8 mouse cellular contexts compared by ENCODE assay signal in genomic region chr2:10081453-10082080, GRCm38 (mm10). TPM values are rescaled to one million over a fixed set of nuclear protein-coding genes. Genes with fewer than 3 reads are reported as not detected.
DNase-seq lines count a peak whose midpoint lies in the region; ATAC-seq lines count a peak whose summit lies in the region.

No protein-coding gene starts in this region.

- peak overlapping the region; percentile 73 for H3K4me2 ChIP-seq in lung, embryonic 15.5 days
- peak overlapping the region; percentile 79 for H3K4me2 ChIP-seq in forebrain, embryonic 13.5 days
- H3K4me2 ChIP-seq in limb, embryonic 15.5 days, result peak overlapping the region; percentile 59
- H3K4me2 ChIP-seq in stomach, embryonic 15.5 days, result peak overlapping the region; percentile 75

- WGBS in lung, embryonic 15.5 days, result 71% methylated on average over 5 of the region's 5 CpGs
- WGBS in forebrain, embryonic 13.5 days, result 88% methylated on average over 5 of the region's 5 CpGs
- 86% methylated on average over 5 of the region's 5 CpGs for WGBS in limb, embryonic 15.5 days
- whole genome bisulfite sequencing in stomach, embryonic 15.5 days, result 77% methylated on average over 5 of the region's 5 CpGs

- peak overlapping the region; percentile 82 for H3K4me3 ChIP-seq in lung, embryonic 15.5 days
- H3K4me3 ChIP-seq in forebrain, embryonic 13.5 days, result peak overlapping the region; percentile 89
- peak overlapping the region; percentile 96 for H3K4me3 ChIP-seq in limb, embryonic 15.5 days
- peak overlapping the region; percentile 98 for H3K4me3 ChIP-seq in stomach, embryonic 15.5 days (replicated peaks)

- no peaks in the 10 kb centered on the region for H3K9me3 ChIP-seq in lung, embryonic 15.5 days
- no peaks in the 10 kb centered on the region for H3K9me3 ChIP-seq in forebrain, embryonic 13.5 days (replicated peaks)
- no peaks in the 10 kb centered on the region for H3K9me3 ChIP-seq in limb, embryonic 15.5 days
- no peaks in the 10 kb centered on the region for H3K9me3 ChIP-seq in stomach, embryonic 15.5 days

- H3K27me3 ChIP-seq in lung, embryonic 15.5 days, result no peaks in the 10 kb centered on the region
- H3K27me3 ChIP-seq in forebrain, embryonic 13.5 days, result no peaks in the 10 kb centered on the region
- H3K27me3 ChIP-seq in limb, embryonic 15.5 days, result no peaks in the 10 kb centered on the region
- no peaks in the 10 kb centered on the region for H3K27me3 ChIP-seq in stomach, embryonic 15.5 days (replicated peaks)

- H3K36me3 ChIP-seq in lung, embryonic 15.5 days, result peaks cover 4% of the 10 kb centered on the region; the same call in 1 of the 2 replicates
- peaks cover 21% of the 10 kb centered on the region; the same call in 1 of the 2 replicates for H3K36me3 ChIP-seq in forebrain, embryonic 13.5 days (ENCODE audit: poor library complexity, severe bottlenecking)
- H3K36me3 ChIP-seq in limb, embryonic 15.5 days, result peaks cover 5% of the 10 kb centered on the region
- no peaks in the 10 kb centered on the region; the same call in 1 of the 2 replicates for H3K36me3 ChIP-seq in stomach, embryonic 15.5 days

- peaks cover 28% of the 10 kb centered on the region for H3K4me1 ChIP-seq in lung, embryonic 15.5 days
- H3K4me1 ChIP-seq in forebrain, embryonic 13.5 days, result peaks cover 36% of the 10 kb centered on the region
- peaks cover 28% of the 10 kb centered on the region for H3K4me1 ChIP-seq in limb, embryonic 15.5 days
- H3K4me1 ChIP-seq in stomach, embryonic 15.5 days, result peaks cover 22% of the 10 kb centered on the region

- DNase-seq in lung, postnatal 36 days, result no peak
- DNase-seq in layer of hippocampus, adult 18-20 months (ENCODE audit: low spot score in 2 of 2), result no peak
- DNase-seq in testis, postnatal 14 days (ENCODE audit: low spot score), result no peak
- DNase-seq in cerebellum, postnatal 36 days, result no peak

- H3K9ac ChIP-seq in lung, embryonic 15.5 days, result peak overlapping the region; percentile 78; the same call in 1 of the 2 replicates
- H3K9ac ChIP-seq in forebrain, embryonic 13.5 days, result peak overlapping the region; percentile 95
- H3K9ac ChIP-seq in limb, embryonic 15.5 days, result no peak overlapping the region
- H3K9ac ChIP-seq in stomach, embryonic 15.5 days, result no peak overlapping the region

- no peak overlapping the region for H3K27ac ChIP-seq in lung, embryonic 15.5 days
- H3K27ac ChIP-seq in forebrain, embryonic 13.5 days, result no peak overlapping the region
- no peak overlapping the region for H3K27ac ChIP-seq in limb, embryonic 15.5 days
- no peak overlapping the region for H3K27ac ChIP-seq in stomach, embryonic 15.5 days

- ATAC-seq in lung, embryonic 15.5 days (ENCODE audit: borderline replicate concordance, extremely low read depth, low FRiP score, low TSS enrichment), result no peak
- ATAC-seq in forebrain, embryonic 13.5 days, result no peak
- no peak for ATAC-seq in limb, embryonic 15.5 days (ENCODE audit: insufficient number of reproducible peaks, low FRiP score, low TSS enrichment, low read depth)
- ATAC-seq in stomach, embryonic 15.5 days (ENCODE audit: insufficient read depth, low FRiP score, low read depth), result no peak

RNA-seq across cellular contexts. Expression of gene Kin, which starts 1.2 kb away (rescaled TPM):
- polyA plus RNA-seq in lung, embryonic 15.5 days (2015; fragmentation: Nextera tagmentation; extraction: Ambion mirVana), result 29.6 and 29.9 TPM in 2 replicates
- polyA plus RNA-seq in forebrain, embryonic 13.5 days (2015; fragmentation: Nextera tagmentation; extraction: Ambion mirVana), result 41.1 and 46.7 TPM in 2 replicates
- 27.5 and 28.8 TPM in 2 replicates for polyA plus RNA-seq in limb, embryonic 15.5 days (2015; fragmentation: Nextera tagmentation; extraction: Ambion mirVana)
- 29.4 and 31.1 TPM in 2 replicates for polyA plus RNA-seq in stomach, embryonic 15.5 days (2015; fragmentation: Nextera tagmentation; extraction: Ambion mirVana)
- total RNA-seq in layer of hippocampus, adult 18-20 months (2021), result 10 to 100 TPM; 10.3 to 10.4 TPM

RNA-seq across cellular contexts. Expression of gene Atp5c1, which starts 1.3 kb away (rescaled TPM):
- 553 and 555 TPM in 2 replicates for polyA plus RNA-seq in lung, embryonic 15.5 days (2015; fragmentation: Nextera tagmentation; extraction: Ambion mirVana)
- polyA plus RNA-seq in forebrain, embryonic 13.5 days (2015; fragmentation: Nextera tagmentation; extraction: Ambion mirVana), result 536 and 564 TPM in 2 replicates
- polyA plus RNA-seq in limb, embryonic 15.5 days (2015; fragmentation: Nextera tagmentation; extraction: Ambion mirVana), result 495 and 517 TPM in 2 replicates
- 585 and 656 TPM in 2 replicates for polyA plus RNA-seq in stomach, embryonic 15.5 days (2015; fragmentation: Nextera tagmentation; extraction: Ambion mirVana)
- 100 to 1,000 TPM; 256 to 261 TPM for total RNA-seq in layer of hippocampus, adult 18-20 months (2021)

RNA-seq across cellular contexts. Expression of gene Taf3, which starts 33.2 kb away (rescaled TPM):
- polyA plus RNA-seq in lung, embryonic 15.5 days (2015; fragmentation: Nextera tagmentation; extraction: Ambion mirVana), result 12.6 and 12.9 TPM in 2 replicates
- 17.7 and 17.9 TPM in 2 replicates for polyA plus RNA-seq in forebrain, embryonic 13.5 days (2015; fragmentation: Nextera tagmentation; extraction: Ambion mirVana)
- polyA plus RNA-seq in limb, embryonic 15.5 days (2015; fragmentation: Nextera tagmentation; extraction: Ambion mirVana), result 12.2 and 12.4 TPM in 2 replicates
- 11.0 and 11.6 TPM in 2 replicates for polyA plus RNA-seq in stomach, embryonic 15.5 days (2015; fragmentation: Nextera tagmentation; extraction: Ambion mirVana)
- total RNA-seq in layer of hippocampus, adult 18-20 months (2021), result 10 to 100 TPM; 15.6 to 16.2 TPM

RNA-seq across cellular contexts. Expression of gene Itih2, which starts 49.6 kb away (rescaled TPM):
- polyA plus RNA-seq in lung, embryonic 15.5 days (2015; fragmentation: Nextera tagmentation; extraction: Ambion mirVana), result 2.9 and 4.1 TPM in 2 replicates
- 0.41 and 0.53 TPM in 2 replicates for polyA plus RNA-seq in forebrain, embryonic 13.5 days (2015; fragmentation: Nextera tagmentation; extraction: Ambion mirVana)
- polyA plus RNA-seq in limb, embryonic 15.5 days (2015; fragmentation: Nextera tagmentation; extraction: Ambion mirVana), result 0.72 and 0.79 TPM in 2 replicates
- 12.7 and 22.9 TPM in 2 replicates for polyA plus RNA-seq in stomach, embryonic 15.5 days (2015; fragmentation: Nextera tagmentation; extraction: Ambion mirVana)
- 1 to 10 TPM; 1.2 to 1.5 TPM for total RNA-seq in layer of hippocampus, adult 18-20 months (2021)

Comparison
In these comparisons a context has a peak if more than half of its experiments do, and no peak if none do; other contexts are left out.
1. H3K9ac ChIP-seq: peak in lung, embryonic 15.5 days (single experiment) and forebrain, embryonic 13.5 days (single experiment); none in limb, embryonic 15.5 days (single experiment) and stomach, embryonic 15.5 days (single experiment).
2. Peak in every context shown above with its lines, with median percentiles within 50 percentile points of each other: H3K4me2 ChIP-seq and H3K4me3 ChIP-seq.